Mouse (Mus musculus) embryonic facial prominence, embryonic 11.5 days (tissue): Measurements from ENCODE around the gene Fgfrl1. TPM values are rescaled to one million over a fixed set of nuclear protein-coding genes. Genes with fewer than 3 reads are reported as not detected.
A peak's percentile ranks its signal among the peaks of the same experiment; 100 is the strongest.

Experiments
- ATAC-seq: fragments of 200-750 bp; cut with Nextera tagmentation; replicated peaks from 2 replicates; pipeline ENCODE4 v1.8.0; 2017; ENCODE audit warnings: low read depth; ENCODE audit not compliant: insufficient number of reproducible peaks, low FRiP score, low TSS enrichment
- DNase-seq: peaks from one replicate; pipeline ENCODE4 v3.0.0-alpha.2; 2015; ENCODE audit warnings: low spot score
- H3K27ac ChIP-seq: fragments of 300-500 bp; sonication (generic); replicated peaks from 2 replicates; pipeline ENCODE4 v1.5.1; 2014; ENCODE audit warnings: mild to moderate bottlenecking, low read depth, low read length, control low read depth
- H3K27me3 ChIP-seq: fragments of 300-500 bp; sonication (generic); 2 replicates; pipeline ENCODE4 v1.6.1; 2014; ENCODE audit warnings: mild to moderate bottlenecking, low read length, moderate library complexity, mixed read lengths; ENCODE audit not compliant: control insufficient read depth, insufficient read depth
- H3K36me3 ChIP-seq: fragments of 300-500 bp; sonication (generic); replicated peaks from 2 replicates; pipeline ENCODE4 v1.6.1; 2014; ENCODE audit warnings: low read depth, mild to moderate bottlenecking, low read length, moderate library complexity, mixed read lengths; ENCODE audit not compliant: control insufficient read depth, insufficient read depth
- H3K4me1 ChIP-seq: fragments of 300-500 bp; sonication (generic); 2 replicates; pipeline ENCODE4 v1.6.1; 2014; ENCODE audit warnings: low read length, mixed read lengths; ENCODE audit not compliant: control insufficient read depth, insufficient read depth
- H3K4me2 ChIP-seq: fragments of 300-500 bp; sonication (generic); 2 replicates; pipeline ENCODE4 v1.6.1; 2014; ENCODE audit warnings: low read depth, mild to moderate bottlenecking, control low read depth, low read length, moderate library complexity
- H3K4me3 ChIP-seq: fragments of 300-500 bp; sonication (generic); 2 replicates; pipeline ENCODE4 v1.5.1; 2014; ENCODE audit warnings: low read depth, low read length, control low read depth
- H3K9ac ChIP-seq: fragments of 300-500 bp; sonication (generic); replicated peaks from 2 replicates; pipeline ENCODE4 v1.6.1; 2014; ENCODE audit warnings: mild to moderate bottlenecking, control low read depth, low read length
- H3K9me3 ChIP-seq: fragments of 300-500 bp; sonication (generic); replicated peaks from 2 replicates; pipeline ENCODE4 v1.6.1; 2016; ENCODE audit warnings: mild to moderate bottlenecking, low read length, inconsistent platforms, mixed read lengths; ENCODE audit not compliant: control insufficient read depth
- WGBS: fragments of 180-500 bp; shearing (Covaris S2); extraction: QIAGEN DNeasy Blood & Tissue Kit; methylation state at CpG from one replicate; pipeline ENCODE4 v1.1.7; 2014; 5-methylcytosine and 5-hydroxymethylcytosine counted together
- polyA plus RNA-seq: library from polyadenylated mRNA; unstranded; fragments of >200 nt; fragmentation: Nextera tagmentation; extraction: Ambion mirVana; gene quantifications from 2 replicates; pipeline ENCODE4 v1.2.1, GENCODE M21; 2014

Fgfrl1 gene
- polyA plus RNA-seq, 1 experiment from 2014 or later: 21.4 TPM

DNA sequence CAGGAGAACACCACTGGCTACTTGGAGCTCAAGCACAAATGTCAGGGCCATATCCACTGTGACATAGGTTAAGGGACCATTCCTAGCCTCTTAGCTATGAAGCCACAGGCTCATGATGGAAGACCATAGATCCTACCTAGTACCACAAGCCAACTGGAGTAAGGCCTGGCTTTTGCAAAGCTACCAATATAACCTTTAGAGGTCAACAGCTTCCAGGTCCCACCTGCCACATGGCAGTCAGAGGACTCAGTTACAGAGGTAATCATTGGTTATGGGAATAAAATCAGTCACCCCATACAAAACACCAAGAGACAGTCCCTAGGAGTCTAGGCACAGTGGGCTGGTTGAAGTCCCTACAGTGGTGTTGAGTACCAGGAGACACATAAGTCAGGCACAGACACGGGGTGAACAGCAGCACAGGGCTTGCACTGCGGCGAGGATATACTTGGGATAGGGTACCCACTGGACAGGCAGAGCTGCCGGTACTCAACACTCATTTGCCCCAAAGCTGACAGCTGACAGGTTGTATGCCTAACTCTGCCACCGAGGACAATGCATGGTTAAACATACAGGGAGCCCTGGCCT lies 41.0 kb upstream of the Fgfrl1 start:
- no peak for ATAC-seq
- WGBS: 77% methylated on average over 5 of the region's 5 CpGs
- no peaks in the 10 kb centered on the region for H3K27me3 ChIP-seq
- no peak overlapping the region for H3K4me2 ChIP-seq
- peaks cover 4% of the 10 kb centered on the region for H3K36me3 ChIP-seq
- no peak overlapping the region for H3K27ac ChIP-seq
- no peak overlapping the region for H3K9ac ChIP-seq
- H3K4me3 ChIP-seq: no peak overlapping the region
- H3K4me1 ChIP-seq: no peaks in the 10 kb centered on the region
- DNase-seq: no peak
- H3K9me3 ChIP-seq: no peaks in the 10 kb centered on the region

GRCm38 (mm10) chr5:108651823-108652222 lies 40.4 kb upstream of the Fgfrl1 start:
- WGBS: 61% methylated on average over 1 of the region's 1 CpGs
- Histone ChIP-seq H3K4me2 (no peak overlapping the region), H3K27ac (no peak overlapping the region), H3K27me3 (no peaks in the 10 kb centered on the region), H3K36me3 (peaks cover 4% of the 10 kb centered on the region), H3K9ac (no peak overlapping the region), H3K4me1 (no peaks in the 10 kb centered on the region), H3K4me3 (no peak overlapping the region), H3K9me3 (no peaks in the 10 kb centered on the region)
- ATAC-seq (0 out of 2 replicates have a peak, but pooled peaks have one; percentile 39), DNase-seq (peak; percentile 83)

DNA sequence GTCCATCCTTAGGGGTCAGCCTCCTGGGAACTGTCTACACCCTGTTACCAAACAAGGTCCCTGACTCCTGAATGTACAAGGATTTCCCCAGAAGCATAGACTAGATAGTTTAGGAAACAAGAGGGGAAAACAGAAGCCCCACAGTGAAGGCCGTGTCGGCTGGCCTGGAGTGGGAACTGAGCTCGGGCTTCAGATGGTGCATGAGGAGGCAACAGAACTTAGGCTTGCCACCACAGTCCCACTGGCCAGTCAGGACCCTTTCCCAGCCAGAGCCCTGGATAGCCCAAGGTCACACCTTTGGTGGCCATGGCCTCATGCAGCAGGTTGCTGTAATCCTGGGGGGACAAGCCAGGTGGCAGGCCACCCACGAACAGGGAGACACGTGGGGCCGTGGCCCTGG lies 38.8 kb upstream of the Fgfrl1 start:
- Histone ChIP-seq H3K4me2 (no peak overlapping the region), H3K4me3 (no peak overlapping the region), H3K27ac (no peak overlapping the region), H3K9me3 (no peaks in the 10 kb centered on the region), H3K36me3 (peaks cover 4% of the 10 kb centered on the region; the same call in 1 of the 2 replicates), H3K9ac (no peak overlapping the region), H3K27me3 (no peaks in the 10 kb centered on the region), H3K4me1 (no peaks in the 10 kb centered on the region)
- ATAC-seq: no peak
- WGBS: 95% methylated on average over 6 of the region's 6 CpGs
- no peak for DNase-seq

- ATAC-seq (no peak), DNase-seq (no peak)
- H3K4me2 ChIP-seq: no peak overlapping the region
- H3K4me1 ChIP-seq: no peaks in the 10 kb centered on the region; the same call in 1 of the 2 replicates
- H3K4me3 ChIP-seq: no peak overlapping the region
- H3K27me3 ChIP-seq: no peaks in the 10 kb centered on the region
- H3K36me3 ChIP-seq: peaks cover 4% of the 10 kb centered on the region; the same call in 1 of the 2 replicates
- no peak overlapping the region for H3K9ac ChIP-seq
- H3K9me3 ChIP-seq: no peaks in the 10 kb centered on the region
- 95% methylated on average over 10 of the region's 10 CpGs for whole genome bisulfite sequencing
- no peak overlapping the region for H3K27ac ChIP-seq
These were observed 37.7 kb upstream of the Fgfrl1 start for GRCm38 (mm10) chr5:108654444-108654990.

DNA sequence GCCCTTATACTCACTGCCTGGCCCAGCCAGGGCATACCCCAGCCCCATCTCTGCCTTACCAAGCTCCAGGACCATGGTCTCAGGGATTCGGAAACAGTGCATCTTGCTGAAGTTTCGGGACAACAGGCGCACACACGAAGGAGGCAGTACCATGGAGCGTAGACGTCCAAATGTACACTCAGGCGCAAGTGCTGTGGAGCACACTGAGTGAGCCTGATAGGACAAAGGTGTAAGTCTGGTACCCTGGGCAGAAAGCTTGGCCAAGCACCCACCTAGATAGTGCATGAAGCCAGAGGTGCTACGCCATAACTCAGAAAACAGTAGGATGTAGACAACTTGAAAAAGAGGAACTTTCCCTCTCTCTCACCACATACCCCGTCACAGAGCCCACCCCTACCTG lies 36.8 kb upstream of the Fgfrl1 start:
- DNase-seq (no peak), ATAC-seq (no peak)
- Histone ChIP-seq H3K27me3 (no peaks in the 10 kb centered on the region), H3K9ac (no peak overlapping the region), H3K4me1 (peaks cover 4% of the 10 kb centered on the region; the same call in 1 of the 2 replicates), H3K27ac (no peak overlapping the region), H3K4me2 (no peak overlapping the region), H3K9me3 (no peaks in the 10 kb centered on the region), H3K4me3 (no peak overlapping the region), H3K36me3 (peaks cover 4% of the 10 kb centered on the region; the same call in 1 of the 2 replicates)
- WGBS: 92% methylated on average over 9 of the region's 9 CpGs

GRCm38 (mm10) chr5:108655891-108656650 lies 36.1 kb upstream of the Fgfrl1 start:
- peaks cover 4% of the 10 kb centered on the region; the same call in 1 of the 2 replicates for H3K4me1 ChIP-seq
- no peaks in the 10 kb centered on the region for H3K27me3 ChIP-seq
- H3K4me2 ChIP-seq: no peak overlapping the region
- 89% methylated on average over 15 of the region's 15 CpGs for whole genome bisulfite sequencing
- ATAC-seq (no peak), DNase-seq (no peak)
- no peak overlapping the region for H3K27ac ChIP-seq
- H3K4me3 ChIP-seq: no peak overlapping the region
- H3K9ac ChIP-seq: no peak overlapping the region
- H3K36me3 ChIP-seq: peaks cover 4% of the 10 kb centered on the region; the same call in 1 of the 2 replicates
- H3K9me3 ChIP-seq: no peaks in the 10 kb centered on the region

- 85% methylated on average over 5 of the region's 5 CpGs for WGBS
- H3K27me3 ChIP-seq: no peaks in the 10 kb centered on the region
- no peak for ATAC-seq
- H3K4me1 ChIP-seq: peaks cover 4% of the 10 kb centered on the region; the same call in 1 of the 2 replicates
- no peak overlapping the region for H3K27ac ChIP-seq
- no peak overlapping the region for H3K4me2 ChIP-seq
- H3K9ac ChIP-seq: no peak overlapping the region
- H3K4me3 ChIP-seq: no peak overlapping the region
- peaks cover 4% of the 10 kb centered on the region; the same call in 1 of the 2 replicates for H3K36me3 ChIP-seq
- no peak for DNase-seq
- no peaks in the 10 kb centered on the region for H3K9me3 ChIP-seq
These were observed 34.8 kb upstream of the Fgfrl1 start for GRCm38 (mm10) chr5:108657406-108657805.

- no peak for DNase-seq
- Histone ChIP-seq H3K4me2 (no peak overlapping the region), H3K9me3 (no peaks in the 10 kb centered on the region), H3K36me3 (peaks cover 4% of the 10 kb centered on the region; the same call in 1 of the 2 replicates), H3K9ac (no peak overlapping the region), H3K4me1 (peaks cover 4% of the 10 kb centered on the region; the same call in 1 of the 2 replicates), H3K27me3 (no peaks in the 10 kb centered on the region), H3K4me3 (no peak overlapping the region), H3K27ac (no peak overlapping the region)
- ATAC-seq: no peak
- 90% methylated on average over 1 of the region's 1 CpGs for WGBS
These were observed 33.6 kb upstream of the Fgfrl1 start for GRCm38 (mm10) chr5:108658611-108659010.
